Comparison of ENCODE assay signal across 9 mouse cellular contexts in the genomic region with DNA sequence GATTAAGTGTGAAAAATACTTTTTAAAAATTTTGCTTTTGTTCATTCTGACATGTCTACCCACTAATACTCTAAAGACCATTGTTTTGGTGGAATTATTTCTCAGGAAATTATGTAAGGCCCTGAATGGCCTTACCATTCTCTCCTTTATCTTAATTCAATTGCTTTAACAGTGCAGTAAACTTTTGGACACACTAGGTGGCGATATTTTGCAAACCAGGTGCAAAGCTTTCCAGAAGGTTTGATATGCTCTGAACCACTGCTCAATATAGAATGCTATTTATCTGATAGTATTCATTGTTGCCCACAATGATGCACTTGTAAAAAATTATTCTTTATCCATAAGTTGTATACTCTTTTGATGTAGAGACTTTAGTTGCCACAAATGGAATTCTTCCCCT. TPM values are rescaled to one million over a fixed set of nuclear protein-coding genes. Genes with fewer than 3 reads are reported as not detected.
A peak's percentile ranks its signal among the peaks of the same experiment; 100 is the strongest.
DNase-seq lines count a peak whose midpoint lies in the region; ATAC-seq lines count a peak whose summit lies in the region.
"Had no signal": no experiment of that assay in that cellular context is flagged by ENCODE, and none has a peak within 500 bp of the region (broad histone marks: within the 10 kb centered on the region; RNA-seq: fewer than 3 reads in every experiment).

No protein-coding gene starts in this region.

- H3K4me3 ChIP-seq in heart, embryonic 11.5 days (ENCODE audit: low read depth, low read length): no peak overlapping the region
- H3K4me3 ChIP-seq: neural tube, embryonic 12.5 days had no signal

- H3K4me2 ChIP-seq in heart, embryonic 11.5 days: no peak overlapping the region
- H3K4me2 ChIP-seq: neural tube, embryonic 12.5 days had no signal

- H3K27me3 ChIP-seq in heart, embryonic 11.5 days (ENCODE audit: control insufficient read depth, insufficient read depth, low read length): no peaks in the 10 kb centered on the region
- H3K27me3 ChIP-seq: neural tube, embryonic 12.5 days had no signal

- H3K27ac ChIP-seq in heart, embryonic 11.5 days (ENCODE audit: low read depth, low read length): no peak overlapping the region
- H3K27ac ChIP-seq: neural tube, embryonic 12.5 days had no signal

- 6% methylated on average over 1 of the region's 1 CpGs for WGBS in heart, embryonic 11.5 days (ENCODE audit: insufficient replicate concordance)

- intact Hi-C loops in gastrocnemius, postnatal 14 days (cut with DNase I; ENCODE audit: low total_unique reads): loop anchor here (5.0 kb wide), 1 partner anchor 71 kb away; no protein-coding TSS in a partner anchor

- no peak for ATAC-seq in heart, embryonic 11.5 days (replicated peaks; ENCODE audit: insufficient number of reproducible peaks, low FRiP score, low TSS enrichment)

- no peaks in the 10 kb centered on the region for H3K9me3 ChIP-seq in heart, embryonic 11.5 days (replicated peaks; ENCODE audit: control insufficient read depth, low read length)
- H3K9me3 ChIP-seq: neural tube, embryonic 12.5 days had no signal

- DNase-seq in heart, postnatal 4 days: peak; percentile 11
- peak; percentile 4 for DNase-seq in right cerebral cortex, adult 18-20 months
- DNase-seq in right cerebral cortex, postnatal 14 days: no peak
- peak; percentile 0 for DNase-seq in c-Kit-positive CD71-positive TER-119-negative erythroid progenitor cells, embryonic 14.5 days (ENCODE audit: low read depth)
- DNase-seq in retina, embryonic 14.5 days (ENCODE audit: low spot score): peak; percentile 54
- no peak for DNase-seq in ovary, postnatal 10 days (ENCODE audit: low spot score)
- DNase-seq in gastrocnemius, postnatal 14 days: no peak

- H3K9ac ChIP-seq in heart, embryonic 11.5 days (ENCODE audit: low read depth, low read length): no peak overlapping the region
- H3K9ac ChIP-seq: neural tube, embryonic 12.5 days had no signal

- no peaks in the 10 kb centered on the region for H3K36me3 ChIP-seq in heart, embryonic 11.5 days (ENCODE audit: control insufficient read depth, insufficient read depth, low read length)
- H3K36me3 ChIP-seq: neural tube, embryonic 12.5 days had no signal

- no peaks in the 10 kb centered on the region for H3K4me1 ChIP-seq in heart, embryonic 11.5 days (ENCODE audit: control insufficient read depth, insufficient read depth, low read length)
- H3K4me1 ChIP-seq: neural tube, embryonic 12.5 days had no signal

RNA-seq across cellular contexts. Expression of a gene that starts 59.9 kb away (rescaled TPM):
- total RNA-seq in heart, postnatal 4 days (2021): 10 to 100 TPM; 15.2 to 17.4 TPM
- 2.5 and 4.3 TPM in 2 replicates for polyA plus RNA-seq in heart, embryonic 11.5 days (2014; fragmentation: Nextera tagmentation; extraction: Ambion mirVana)
- 1 to 10 TPM; 6.3 to 7.6 TPM for total RNA-seq in gastrocnemius, postnatal 14 days (2021)

Comparison
In these comparisons a context has a peak if more than half of its experiments do, and no peak if none do; other contexts are left out.
1. DNase-seq: peak in heart, postnatal 4 days (single experiment), right cerebral cortex, adult 18-20 months (single experiment), c-Kit-positive CD71-positive TER-119-negative erythroid progenitor cells, embryonic 14.5 days (single experiment) and retina, embryonic 14.5 days (single experiment); none in right cerebral cortex, postnatal 14 days (single experiment), ovary, postnatal 10 days (single experiment) and gastrocnemius, postnatal 14 days (single experiment).